Mouse (Mus musculus): ENCODE measurements at regions not wholly inside any gene's neighbourhood (a gene's known extent, or its start where the extent isn't known, plus 50 kb on each side); places are given as distances from the start of the nearest gene placed in this dataset.
"Not testable (repeated sequence)": the region's sequence is repeated elsewhere in the genome, so short reads cannot be mapped to it uniquely, and the experiment has no call there.

DNA sequence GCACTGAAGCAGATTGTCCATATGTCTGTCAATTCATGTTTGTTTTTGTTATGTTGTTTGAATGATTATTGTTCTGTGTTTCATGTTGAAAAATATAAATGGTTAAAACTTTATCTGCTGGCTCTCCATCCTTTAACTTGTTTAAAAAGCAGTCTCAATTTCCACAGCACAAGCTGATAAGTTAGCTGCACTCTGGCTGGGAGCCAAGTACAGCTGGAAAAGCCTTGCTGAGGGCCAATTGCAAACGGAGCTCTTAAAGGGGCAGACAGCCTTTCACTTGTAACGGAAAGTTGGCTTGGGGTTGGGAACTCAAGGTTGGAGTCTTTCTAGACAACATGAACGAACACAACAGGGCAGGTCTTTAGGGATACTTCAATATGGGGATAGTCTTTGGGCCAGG lies 462.0 kb downstream of the Gm11232 start:
- not testable (repeated sequence) for H3K27me3 ChIP-seq (replicated peaks; ENCODE audit: control insufficient read depth, insufficient read depth, low read length); H3K27ac ChIP-seq (ENCODE audit: low read length); H3K9ac ChIP-seq (replicated peaks; ENCODE audit: low read depth, low read length); H3K4me2 ChIP-seq (ENCODE audit: low read length); H3K4me1 ChIP-seq (replicated peaks; ENCODE audit: control insufficient read depth, insufficient read depth, low read length); ATAC-seq; H3K4me3 ChIP-seq (replicated peaks; ENCODE audit: low read length); H3K9me3 ChIP-seq (ENCODE audit: control insufficient read depth, low read length); H3K36me3 ChIP-seq (ENCODE audit: control insufficient read depth, insufficient read depth)
- WGBS: 69% methylated on average over 3 of the region's 3 CpGs

DNA sequence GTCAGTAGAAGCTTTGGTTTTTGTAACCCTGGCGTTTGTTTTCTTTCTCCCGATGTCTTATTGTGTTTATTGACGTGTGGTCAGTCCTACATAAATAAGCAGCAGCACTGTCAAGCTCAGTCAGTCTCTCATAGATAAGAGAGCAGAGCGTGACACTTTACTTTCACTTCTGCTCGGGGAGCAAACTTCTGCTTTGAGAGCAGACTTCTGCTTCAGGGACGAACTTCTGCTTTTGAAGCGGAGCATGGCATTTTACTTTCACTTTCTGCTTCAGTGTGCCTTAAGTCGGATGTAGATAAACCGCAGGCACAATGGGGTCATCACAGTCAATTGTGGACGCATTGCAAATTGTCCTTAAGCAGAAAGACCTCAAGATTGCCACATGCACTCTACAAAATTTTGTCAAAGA lies 466.0 kb downstream of the Gm11232 start:
- WGBS: 92% methylated on average over 10 of the region's 10 CpGs
- no peaks in the 10 kb centered on the region for H3K36me3 ChIP-seq (ENCODE audit: control insufficient read depth, insufficient read depth)
- no peak for ATAC-seq

DNA sequence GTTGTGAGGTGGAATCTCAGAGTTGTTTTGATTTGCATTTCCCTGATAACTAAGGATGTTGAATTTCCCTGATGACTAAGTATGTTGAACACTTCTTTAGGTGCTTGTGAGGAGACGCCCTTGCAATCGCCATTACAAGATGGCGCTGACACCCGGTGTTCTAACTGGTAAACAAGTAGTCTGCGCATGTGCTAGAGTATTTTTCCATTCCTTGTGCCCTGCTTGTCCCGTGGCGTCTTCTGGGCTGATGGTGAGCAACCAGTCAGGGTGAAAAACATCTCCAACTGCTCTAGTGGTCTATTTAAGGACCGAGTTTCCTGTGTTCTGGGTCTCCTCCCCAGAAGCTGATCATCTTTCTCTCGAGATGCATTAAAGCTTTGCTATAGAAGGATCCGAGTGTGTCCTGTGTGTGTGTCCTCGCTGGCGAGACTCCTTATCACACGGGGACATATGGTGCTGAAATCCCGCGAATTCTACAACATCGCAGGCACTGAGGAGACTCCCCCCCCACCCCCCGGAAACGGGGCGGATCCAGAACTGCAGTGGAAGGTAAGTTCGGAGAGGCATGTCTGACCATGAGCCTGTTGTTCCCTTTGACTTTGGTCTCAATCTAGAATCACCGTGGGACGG lies 466.5 kb downstream of the Gm11232 start:
- not testable (repeated sequence) for H3K36me3 ChIP-seq (ENCODE audit: control insufficient read depth, insufficient read depth)

More for the DNA sequence above, 466.0 kb downstream of the Gm11232 start:
- Histone ChIP-seq H3K9me3 (ENCODE audit: control insufficient read depth, low read length) (peaks cover 10% of the 10 kb centered on the region), H3K4me1 (replicated peaks; ENCODE audit: control insufficient read depth, insufficient read depth, low read length) (no peaks in the 10 kb centered on the region), H3K4me3 (replicated peaks; ENCODE audit: low read length) (no peak overlapping the region), H3K9ac (replicated peaks; ENCODE audit: low read depth, low read length) (no peak overlapping the region), H3K27me3 (replicated peaks; ENCODE audit: control insufficient read depth, insufficient read depth, low read length) (no peaks in the 10 kb centered on the region), H3K4me2 (ENCODE audit: low read length) (no peak overlapping the region), H3K27ac (ENCODE audit: low read length) (no peak overlapping the region)

DNA sequence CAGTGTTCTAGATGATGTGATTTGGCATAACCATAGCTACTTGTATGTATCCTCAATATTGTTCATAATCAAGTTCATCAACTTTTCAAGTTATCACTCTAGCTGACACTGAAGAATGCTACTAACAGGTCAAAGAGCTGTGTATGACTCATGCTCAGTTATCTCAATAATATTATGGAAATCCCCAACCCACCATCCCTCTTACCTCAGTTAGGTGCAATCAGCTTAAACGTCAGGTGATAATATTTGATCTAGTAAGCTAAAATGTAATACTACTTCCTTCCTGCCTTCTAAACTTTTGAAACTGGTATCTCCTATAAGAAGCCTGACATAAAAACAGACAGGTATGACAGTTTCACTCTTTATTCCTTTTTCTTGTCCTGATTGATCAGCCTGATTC lies 474.6 kb downstream of the Gm11232 start:
- H3K36me3 ChIP-seq (ENCODE audit: control insufficient read depth, insufficient read depth): no peaks in the 10 kb centered on the region
- H3K9me3 ChIP-seq (ENCODE audit: control insufficient read depth, low read length): peaks cover 5% of the 10 kb centered on the region
- no peaks in the 10 kb centered on the region for H3K27me3 ChIP-seq (replicated peaks; ENCODE audit: control insufficient read depth, insufficient read depth, low read length)
- H3K4me1 ChIP-seq (replicated peaks; ENCODE audit: control insufficient read depth, insufficient read depth, low read length): no peaks in the 10 kb centered on the region
- H3K4me2 ChIP-seq (ENCODE audit: low read length): no peak overlapping the region
- WGBS: 88% methylated on average over 1 of the region's 1 CpGs
- no peak for ATAC-seq
- no peak overlapping the region for H3K4me3 ChIP-seq (replicated peaks; ENCODE audit: low read length)
- no peak overlapping the region for H3K27ac ChIP-seq (ENCODE audit: low read length)
- no peak overlapping the region for H3K9ac ChIP-seq (replicated peaks; ENCODE audit: low read depth, low read length)

More for the DNA sequence above, 466.5 kb downstream of the Gm11232 start:
- not testable (repeated sequence) for H3K27ac ChIP-seq (ENCODE audit: low read length); H3K4me1 ChIP-seq (replicated peaks; ENCODE audit: control insufficient read depth, insufficient read depth, low read length); H3K4me3 ChIP-seq (replicated peaks; ENCODE audit: low read length); H3K9me3 ChIP-seq (ENCODE audit: control insufficient read depth, low read length); ATAC-seq; H3K4me2 ChIP-seq (ENCODE audit: low read length); H3K9ac ChIP-seq (replicated peaks; ENCODE audit: low read depth, low read length); H3K27me3 ChIP-seq (replicated peaks; ENCODE audit: control insufficient read depth, insufficient read depth, low read length)
- WGBS: 96% methylated on average over 22 of the region's 22 CpGs

DNA sequence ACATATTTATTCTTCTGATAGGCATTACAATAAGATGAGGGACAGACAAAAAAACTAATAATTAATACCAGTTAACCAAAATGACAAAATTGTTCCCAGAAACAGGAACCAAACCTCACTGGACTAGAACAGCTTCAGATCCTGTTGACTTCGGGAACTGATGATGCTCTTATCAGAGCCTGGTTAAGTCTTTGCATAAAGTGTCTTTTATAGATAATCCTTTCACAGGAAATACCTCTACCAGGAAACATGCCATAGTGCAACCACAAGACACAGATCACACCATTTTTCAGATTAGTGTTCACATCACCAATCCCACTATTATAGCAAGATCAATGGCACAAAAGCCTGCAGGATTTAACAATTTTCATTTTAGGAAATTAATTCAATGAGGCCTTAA lies 478.1 kb downstream of the Gm11232 start:
- Histone ChIP-seq H3K9me3 (ENCODE audit: control insufficient read depth, low read length) (no peaks in the 10 kb centered on the region), H3K36me3 (ENCODE audit: control insufficient read depth, insufficient read depth) (no peaks in the 10 kb centered on the region), H3K27me3 (replicated peaks; ENCODE audit: control insufficient read depth, insufficient read depth, low read length) (no peaks in the 10 kb centered on the region), H3K4me3 (replicated peaks; ENCODE audit: low read length) (no peak overlapping the region), H3K27ac (ENCODE audit: low read length) (no peak overlapping the region), H3K4me1 (replicated peaks; ENCODE audit: control insufficient read depth, insufficient read depth, low read length) (no peaks in the 10 kb centered on the region), H3K9ac (replicated peaks; ENCODE audit: low read depth, low read length) (no peak overlapping the region), H3K4me2 (ENCODE audit: low read length) (no peak overlapping the region)
- ATAC-seq: no peak
- 89% methylated on average over 1 of the region's 1 CpGs for WGBS

DNA sequence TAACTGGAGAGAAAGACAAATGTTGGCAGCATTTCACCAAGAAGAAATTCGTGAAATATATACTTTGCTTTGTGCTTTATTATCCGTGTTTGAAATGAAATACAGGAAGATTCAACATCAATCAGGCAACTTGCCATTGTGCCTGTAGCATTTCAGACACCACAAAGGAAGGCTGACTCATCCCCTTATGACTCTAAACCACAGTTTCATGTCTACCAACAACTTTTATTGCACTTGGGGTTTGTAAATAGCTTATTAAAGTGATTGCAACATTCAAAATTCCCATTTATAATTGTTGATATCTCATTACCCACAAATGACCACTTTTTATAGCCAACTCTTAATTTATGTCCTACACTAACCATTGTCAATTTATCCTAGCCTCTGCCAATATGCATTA lies 497.9 kb downstream of the Gm11232 start:
- Histone ChIP-seq H3K4me1 (replicated peaks; ENCODE audit: control insufficient read depth, insufficient read depth, low read length) (no peaks in the 10 kb centered on the region), H3K9me3 (ENCODE audit: control insufficient read depth, low read length) (no peaks in the 10 kb centered on the region), H3K36me3 (ENCODE audit: control insufficient read depth, insufficient read depth) (no peaks in the 10 kb centered on the region), H3K27me3 (replicated peaks; ENCODE audit: control insufficient read depth, insufficient read depth, low read length) (no peaks in the 10 kb centered on the region), H3K4me3 (replicated peaks; ENCODE audit: low read length) (no peak overlapping the region), H3K4me2 (ENCODE audit: low read length) (no peak overlapping the region), H3K9ac (replicated peaks; ENCODE audit: low read depth, low read length) (no peak overlapping the region), H3K27ac (ENCODE audit: low read length) (no peak overlapping the region)
- WGBS: 88% methylated on average over 2 of the region's 2 CpGs
- ATAC-seq: no peak

DNA sequence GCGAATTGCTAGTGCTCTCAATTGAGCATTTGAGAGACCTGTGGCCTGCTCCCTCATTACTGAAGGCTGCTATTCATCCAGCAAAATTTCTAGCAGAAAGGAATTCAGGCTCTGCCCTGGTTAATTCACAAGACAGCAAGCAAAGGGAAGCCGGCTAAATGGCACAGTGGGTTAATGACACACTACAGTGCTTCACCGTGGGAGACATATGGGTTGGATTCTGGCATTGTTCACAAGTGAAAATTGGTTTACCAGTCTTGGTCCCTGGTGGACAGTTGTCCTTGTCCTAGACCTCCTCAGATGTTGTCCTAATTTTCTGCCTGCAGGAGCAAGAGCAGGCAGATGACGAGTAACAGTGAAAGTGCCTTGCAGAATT lies 527.3 kb downstream of the Gm11232 start:
- Histone ChIP-seq H3K9ac (replicated peaks; ENCODE audit: low read depth, low read length) (no peak overlapping the region), H3K4me3 (replicated peaks; ENCODE audit: low read length) (no peak overlapping the region), H3K4me2 (ENCODE audit: low read length) (no peak overlapping the region), H3K36me3 (ENCODE audit: control insufficient read depth, insufficient read depth) (no peaks in the 10 kb centered on the region), H3K9me3 (ENCODE audit: control insufficient read depth, low read length) (no peaks in the 10 kb centered on the region), H3K4me1 (replicated peaks; ENCODE audit: control insufficient read depth, insufficient read depth, low read length) (peaks cover 11% of the 10 kb centered on the region), H3K27ac (ENCODE audit: low read length) (peak overlapping the region; percentile 12; the same call in 1 of the 2 replicates), H3K27me3 (replicated peaks; ENCODE audit: control insufficient read depth, insufficient read depth, low read length) (no peaks in the 10 kb centered on the region)
- 3% methylated on average over 4 of the region's 4 CpGs for WGBS
- ATAC-seq: peak; percentile 95

DNA sequence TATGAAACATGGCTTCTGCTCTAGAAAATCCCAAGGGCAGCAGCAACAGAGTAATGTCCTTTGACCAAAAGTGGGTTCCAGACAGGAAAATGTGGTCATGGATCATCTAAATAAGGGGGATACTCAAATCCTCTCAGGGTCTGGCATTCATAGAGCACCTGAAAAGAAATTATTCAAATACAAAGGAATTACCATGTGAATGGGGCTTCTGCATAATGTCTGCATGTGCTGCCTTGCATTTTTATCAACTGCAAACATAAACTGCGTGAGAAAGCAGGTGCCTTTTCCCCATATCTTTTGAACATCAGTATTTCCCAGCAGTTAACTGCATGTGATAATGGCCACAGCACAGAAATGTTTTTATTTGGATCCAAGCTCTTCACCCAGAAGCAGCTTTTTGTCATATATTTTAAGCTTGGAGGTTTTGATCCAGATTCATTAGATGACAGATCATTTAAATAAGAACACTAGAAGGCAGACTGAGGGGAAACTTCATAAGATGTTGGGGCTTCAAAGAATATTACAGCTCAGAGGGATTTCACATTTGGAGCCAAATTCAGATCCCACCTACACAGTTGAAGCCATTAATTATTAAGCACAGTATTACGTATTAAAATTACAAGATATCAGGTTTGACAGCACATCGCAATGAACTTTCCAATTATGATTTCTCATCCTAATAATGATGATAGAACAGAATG lies 527.8 kb downstream of the Gm11232 start:
- ATAC-seq: peak; percentile 79
- Histone ChIP-seq H3K27ac (ENCODE audit: low read length) (peak overlapping the region; percentile 12), H3K36me3 (ENCODE audit: control insufficient read depth, insufficient read depth) (no peaks in the 10 kb centered on the region), H3K27me3 (replicated peaks; ENCODE audit: control insufficient read depth, insufficient read depth, low read length) (no peaks in the 10 kb centered on the region), H3K4me2 (ENCODE audit: low read length) (no peak overlapping the region), H3K4me1 (replicated peaks; ENCODE audit: control insufficient read depth, insufficient read depth, low read length) (peaks cover 11% of the 10 kb centered on the region), H3K9me3 (ENCODE audit: control insufficient read depth, low read length) (no peaks in the 10 kb centered on the region), H3K9ac (replicated peaks; ENCODE audit: low read depth, low read length) (no peak overlapping the region), H3K4me3 (replicated peaks; ENCODE audit: low read length) (no peak overlapping the region)
- 6% methylated on average over 3 of the region's 3 CpGs for WGBS

DNA sequence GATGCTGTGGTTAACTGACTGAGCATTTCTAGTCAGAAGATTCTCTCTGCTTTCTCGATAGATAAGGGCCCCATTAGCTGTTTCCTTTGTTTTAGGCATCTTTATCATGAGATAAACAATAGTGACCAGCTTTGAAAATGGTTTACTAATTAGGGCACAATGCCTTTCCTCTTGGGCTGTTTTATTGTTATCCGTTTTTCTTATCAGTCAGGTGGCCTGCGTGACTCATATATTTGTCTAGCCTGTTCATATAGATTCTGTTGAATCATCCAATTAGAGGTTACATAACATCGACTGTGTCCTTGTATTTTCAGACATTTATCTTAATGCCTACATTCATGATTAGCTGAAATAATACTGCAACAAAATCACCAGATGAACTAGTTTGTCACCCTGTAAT lies 531.1 kb downstream of the Gm11232 start:
- no peak overlapping the region for H3K4me3 ChIP-seq (replicated peaks; ENCODE audit: low read length)
- no peak overlapping the region for H3K9ac ChIP-seq (replicated peaks; ENCODE audit: low read depth, low read length)
- no peaks in the 10 kb centered on the region for H3K9me3 ChIP-seq (ENCODE audit: control insufficient read depth, low read length)
- H3K36me3 ChIP-seq (ENCODE audit: control insufficient read depth, insufficient read depth): no peaks in the 10 kb centered on the region
- ATAC-seq: no peak
- H3K4me1 ChIP-seq (replicated peaks; ENCODE audit: control insufficient read depth, insufficient read depth, low read length): peaks cover 11% of the 10 kb centered on the region
- no peaks in the 10 kb centered on the region for H3K27me3 ChIP-seq (replicated peaks; ENCODE audit: control insufficient read depth, insufficient read depth, low read length)
- no peak overlapping the region for H3K27ac ChIP-seq (ENCODE audit: low read length)
- H3K4me2 ChIP-seq (ENCODE audit: low read length): no peak overlapping the region
- 75% methylated on average over 4 of the region's 4 CpGs for WGBS

Data from forebrain, embryonic 16.5 days (tissue).